Mouse (Mus musculus): ENCODE measurements at regions not wholly inside any gene's neighbourhood (a gene's known extent, or its start where the extent isn't known, plus 50 kb on each side); places are given as distances from the start of the nearest gene placed in this dataset.
A peak's percentile ranks its signal among the peaks of the same experiment; 100 is the strongest.

DNA sequence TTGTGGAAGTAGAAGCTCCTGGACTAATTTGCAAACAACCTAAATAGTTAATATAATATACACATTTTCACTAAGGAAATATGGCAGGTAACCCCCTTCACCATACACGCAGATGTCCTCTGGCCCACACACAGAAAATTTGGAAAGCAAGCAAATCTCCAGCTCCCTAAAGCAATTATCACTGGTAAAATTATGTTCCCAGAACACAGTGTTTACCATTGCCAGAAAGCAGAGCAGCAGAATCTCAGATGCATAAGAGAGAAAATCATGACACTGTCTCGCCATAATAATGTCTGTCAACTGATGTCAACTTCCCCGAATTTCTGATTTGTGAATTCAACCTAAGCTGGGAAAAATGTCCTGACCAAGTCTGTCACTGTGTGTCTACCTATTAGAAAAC lies 999.1 kb downstream of the Gsdmc2 start:
- ATAC-seq (ENCODE audit: low read depth), result no peak

DNA sequence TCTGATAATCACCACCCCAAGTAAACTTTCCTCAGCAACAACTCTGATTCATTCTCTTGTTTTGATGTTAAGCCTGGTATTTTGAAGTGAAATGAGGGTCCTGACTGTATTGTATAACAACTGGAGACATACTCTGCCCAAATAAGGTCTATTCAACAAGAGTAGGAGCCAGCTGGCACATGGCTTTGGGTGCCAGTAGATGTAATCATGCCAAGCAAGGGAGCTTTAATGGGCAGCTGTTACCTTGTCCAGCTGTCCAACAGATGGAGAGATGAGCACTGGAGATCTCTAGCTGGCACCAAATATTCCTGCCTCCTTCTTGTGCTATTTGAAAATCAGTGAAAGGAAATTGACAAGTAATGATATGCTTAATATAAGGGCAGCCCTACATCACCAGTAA lies 1019.4 kb downstream of the Gsdmc2 start:
- Histone ChIP-seq H3K27me3 (replicated peaks; ENCODE audit: control insufficient read depth, insufficient read depth, low read length) (no peaks in the 10 kb centered on the region), H3K36me3 (ENCODE audit: control insufficient read depth, insufficient read depth, low read length) (no peaks in the 10 kb centered on the region), H3K27ac (replicated peaks; ENCODE audit: low read depth, low read length) (no peak overlapping the region), H3K9ac (ENCODE audit: low read depth, low read length) (no peak overlapping the region), H3K4me1 (ENCODE audit: control insufficient read depth, insufficient read depth, low read length) (no peaks in the 10 kb centered on the region), H3K4me3 (ENCODE audit: low read depth, low read length) (no peak overlapping the region), H3K4me2 (ENCODE audit: low read depth, low read length) (no peak overlapping the region), H3K9me3 (ENCODE audit: control insufficient read depth, low read length) (no peaks in the 10 kb centered on the region)
- peak; percentile 35 for DNase-seq (ENCODE audit: low spot score)
- no peak for ATAC-seq (ENCODE audit: low read depth)

More for the DNA sequence above, 999.1 kb downstream of the Gsdmc2 start:
- 69% methylated on average over 3 of the region's 3 CpGs for WGBS
- H3K4me1 ChIP-seq (ENCODE audit: control insufficient read depth, insufficient read depth, low read length), result no peaks in the 10 kb centered on the region
- no peak overlapping the region for H3K4me2 ChIP-seq (ENCODE audit: low read depth, low read length)
- DNase-seq (ENCODE audit: low spot score), result no peak
- no peaks in the 10 kb centered on the region for H3K9me3 ChIP-seq (ENCODE audit: control insufficient read depth, low read length)
- H3K9ac ChIP-seq (ENCODE audit: low read depth, low read length), result no peak overlapping the region
- no peaks in the 10 kb centered on the region for H3K27me3 ChIP-seq (replicated peaks; ENCODE audit: control insufficient read depth, insufficient read depth, low read length)
- H3K27ac ChIP-seq (replicated peaks; ENCODE audit: low read depth, low read length), result no peak overlapping the region
- no peak overlapping the region for H3K4me3 ChIP-seq (ENCODE audit: low read depth, low read length)
- no peaks in the 10 kb centered on the region for H3K36me3 ChIP-seq (ENCODE audit: control insufficient read depth, insufficient read depth, low read length)

DNA sequence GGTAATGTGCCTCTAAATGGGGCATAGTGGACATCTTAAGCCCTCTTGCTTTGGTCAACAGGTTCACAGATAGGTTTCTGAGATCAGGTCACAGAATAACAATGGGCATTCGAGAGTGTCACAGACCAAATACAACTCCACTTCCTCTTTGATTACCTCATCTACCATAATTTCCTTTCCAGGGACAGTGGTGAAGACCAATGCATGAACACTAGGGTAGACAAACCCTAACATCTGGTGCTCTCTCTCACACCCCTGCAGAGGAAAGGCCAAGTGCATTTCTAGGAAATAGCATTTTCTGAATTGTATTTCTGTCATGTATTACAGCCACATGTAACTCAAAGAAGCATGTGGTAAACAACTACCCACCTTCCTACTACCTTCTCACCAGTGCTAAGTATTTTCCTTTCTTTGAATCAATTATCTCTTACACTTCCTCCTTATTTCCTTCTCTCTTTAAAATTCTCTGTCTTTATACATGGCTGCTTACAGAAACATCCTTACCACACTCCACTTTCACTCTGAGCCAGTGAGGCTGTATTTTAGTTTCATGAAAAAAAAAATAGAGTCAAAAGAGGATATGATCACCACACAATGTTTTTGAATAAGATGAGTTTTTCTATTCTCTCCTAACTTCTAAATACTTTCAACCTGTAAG lies 1021.0 kb downstream of the Gsdmc2 start:
- H3K4me2 ChIP-seq (ENCODE audit: low read depth, low read length), result no peak overlapping the region

DNA sequence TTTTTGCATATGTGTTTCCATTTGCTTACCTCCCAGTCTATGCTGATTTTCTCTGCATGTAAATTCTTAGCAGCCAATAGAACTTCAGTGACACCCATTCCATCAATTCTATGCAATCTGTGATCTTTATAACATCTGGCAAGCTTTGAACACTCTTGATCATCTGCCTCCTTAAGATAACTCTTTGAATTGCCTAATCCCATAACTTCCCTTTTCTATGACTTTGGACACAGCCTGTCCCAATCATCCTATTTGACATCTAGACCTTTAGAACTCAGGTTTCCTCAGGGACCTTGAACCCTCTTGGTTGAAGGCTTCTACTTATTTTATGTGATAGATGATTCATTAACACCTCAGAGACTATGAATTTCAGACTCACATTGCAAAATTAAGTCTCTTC lies 1022.7 kb downstream of the Gsdmc2 start:
- H3K36me3 ChIP-seq (ENCODE audit: control insufficient read depth, insufficient read depth, low read length), result no peaks in the 10 kb centered on the region
- no peak for ATAC-seq (ENCODE audit: low read depth)
- H3K4me2 ChIP-seq (ENCODE audit: low read depth, low read length), result no peak overlapping the region
- H3K9me3 ChIP-seq (ENCODE audit: control insufficient read depth, low read length), result no peaks in the 10 kb centered on the region
- H3K4me3 ChIP-seq (ENCODE audit: low read depth, low read length), result no peak overlapping the region
- DNase-seq (ENCODE audit: low spot score), result no peak
- H3K27me3 ChIP-seq (replicated peaks; ENCODE audit: control insufficient read depth, insufficient read depth, low read length), result no peaks in the 10 kb centered on the region
- no peaks in the 10 kb centered on the region for H3K4me1 ChIP-seq (ENCODE audit: control insufficient read depth, insufficient read depth, low read length)
- H3K9ac ChIP-seq (ENCODE audit: low read depth, low read length), result no peak overlapping the region
- H3K27ac ChIP-seq (replicated peaks; ENCODE audit: low read depth, low read length), result no peak overlapping the region

More for the DNA sequence above, 1021.0 kb downstream of the Gsdmc2 start:
- no peaks in the 10 kb centered on the region for H3K27me3 ChIP-seq (replicated peaks; ENCODE audit: control insufficient read depth, insufficient read depth, low read length)
- H3K9me3 ChIP-seq (ENCODE audit: control insufficient read depth, low read length), result no peaks in the 10 kb centered on the region
- no peaks in the 10 kb centered on the region for H3K4me1 ChIP-seq (ENCODE audit: control insufficient read depth, insufficient read depth, low read length)
- H3K4me3 ChIP-seq (ENCODE audit: low read depth, low read length), result no peak overlapping the region
- DNase-seq (ENCODE audit: low spot score) (no peak), ATAC-seq (ENCODE audit: low read depth) (no peak)
- no peak overlapping the region for H3K27ac ChIP-seq (replicated peaks; ENCODE audit: low read depth, low read length)
- 76% methylated on average over 1 of the region's 1 CpGs for WGBS
- H3K36me3 ChIP-seq (ENCODE audit: control insufficient read depth, insufficient read depth, low read length), result no peaks in the 10 kb centered on the region
- no peak overlapping the region for H3K9ac ChIP-seq (ENCODE audit: low read depth, low read length)

DNA sequence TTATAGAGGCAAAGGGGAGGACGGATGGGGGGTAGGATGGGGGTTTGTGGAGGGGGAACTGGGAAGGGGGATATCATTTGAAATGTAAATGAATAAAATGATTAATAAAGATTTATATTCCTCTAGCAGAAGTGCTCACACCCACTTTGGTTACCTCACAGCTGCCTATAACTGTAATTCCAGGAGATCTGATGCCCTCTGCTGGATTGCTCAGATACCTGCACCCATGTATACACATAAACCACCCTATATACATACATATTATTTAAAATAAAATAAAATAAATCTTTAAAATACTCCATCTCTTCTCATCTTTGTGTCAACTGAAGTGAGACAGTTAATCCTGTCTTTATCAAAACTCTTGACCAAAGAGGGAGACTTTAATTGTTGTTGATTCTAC lies 1031.9 kb downstream of the Gsdmc2 start:
- 83% methylated on average over 1 of the region's 1 CpGs for WGBS
- DNase-seq (ENCODE audit: low spot score), result no peak
- Histone ChIP-seq H3K4me2 (ENCODE audit: low read depth, low read length) (no peak overlapping the region), H3K9me3 (ENCODE audit: control insufficient read depth, low read length) (no peaks in the 10 kb centered on the region), H3K4me1 (ENCODE audit: control insufficient read depth, insufficient read depth, low read length) (no peaks in the 10 kb centered on the region), H3K4me3 (ENCODE audit: low read depth, low read length) (no peak overlapping the region), H3K9ac (ENCODE audit: low read depth, low read length) (no peak overlapping the region), H3K27me3 (replicated peaks; ENCODE audit: control insufficient read depth, insufficient read depth, low read length) (no peaks in the 10 kb centered on the region), H3K27ac (replicated peaks; ENCODE audit: low read depth, low read length) (no peak overlapping the region), H3K36me3 (ENCODE audit: control insufficient read depth, insufficient read depth, low read length) (no peaks in the 10 kb centered on the region)
- no peak for ATAC-seq (ENCODE audit: low read depth)

DNA sequence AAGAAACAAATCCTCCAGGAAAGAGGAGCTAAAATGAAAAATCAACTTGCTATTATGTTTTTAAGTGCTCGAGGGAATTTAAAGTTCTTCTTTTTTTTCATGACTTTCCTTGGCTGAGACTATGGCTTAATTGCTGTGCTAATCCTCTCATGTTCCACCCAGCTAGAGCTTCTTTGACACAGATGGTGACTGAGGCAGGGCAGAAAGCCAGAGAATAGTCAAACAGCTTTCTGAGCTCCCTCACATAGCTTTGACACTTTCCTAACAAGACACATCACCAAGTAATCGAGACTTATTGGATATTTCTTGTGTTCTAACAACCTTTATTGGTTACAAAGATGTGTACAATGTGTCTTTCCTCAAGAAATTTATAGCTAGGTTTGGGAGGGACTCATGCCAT lies 1033.0 kb downstream of the Gsdmc2 start:
- ATAC-seq (ENCODE audit: low read depth), result no peak
- no peak overlapping the region for H3K27ac ChIP-seq (replicated peaks; ENCODE audit: low read depth, low read length)
- H3K27me3 ChIP-seq (replicated peaks; ENCODE audit: control insufficient read depth, insufficient read depth, low read length), result no peaks in the 10 kb centered on the region
- no peaks in the 10 kb centered on the region for H3K36me3 ChIP-seq (ENCODE audit: control insufficient read depth, insufficient read depth, low read length)
- DNase-seq (ENCODE audit: low spot score), result peak; percentile 69
- no peaks in the 10 kb centered on the region for H3K4me1 ChIP-seq (ENCODE audit: control insufficient read depth, insufficient read depth, low read length)
- 54% methylated on average over 2 of the region's 2 CpGs for WGBS
- H3K9ac ChIP-seq (ENCODE audit: low read depth, low read length), result no peak overlapping the region
- no peak overlapping the region for H3K4me3 ChIP-seq (ENCODE audit: low read depth, low read length)
- no peak overlapping the region for H3K4me2 ChIP-seq (ENCODE audit: low read depth, low read length)
- no peaks in the 10 kb centered on the region for H3K9me3 ChIP-seq (ENCODE audit: control insufficient read depth, low read length)

DNA sequence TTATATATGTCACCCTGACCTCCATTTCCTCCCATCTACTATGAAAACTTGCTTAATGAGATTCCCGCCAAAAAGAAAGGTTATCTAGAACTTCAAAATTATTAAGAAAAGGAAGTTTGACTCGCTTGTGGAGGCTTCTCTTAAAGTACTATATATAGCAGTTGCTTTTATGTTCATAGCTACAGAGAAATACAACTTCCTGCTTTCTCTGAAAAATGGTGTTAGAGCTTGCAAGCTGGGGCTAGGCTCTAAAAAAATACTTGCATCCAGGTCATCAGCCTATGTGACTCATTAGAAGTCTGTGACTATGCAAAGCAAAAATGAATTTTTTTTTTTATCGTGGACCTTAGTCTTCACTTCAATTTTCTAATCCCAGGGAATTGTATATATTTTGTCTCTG lies 1035.7 kb downstream of the Gsdmc2 start:
- Histone ChIP-seq H3K4me3 (ENCODE audit: low read depth, low read length) (no peak overlapping the region), H3K9ac (ENCODE audit: low read depth, low read length) (no peak overlapping the region), H3K4me2 (ENCODE audit: low read depth, low read length) (no peak overlapping the region), H3K36me3 (ENCODE audit: control insufficient read depth, insufficient read depth, low read length) (no peaks in the 10 kb centered on the region), H3K27me3 (replicated peaks; ENCODE audit: control insufficient read depth, insufficient read depth, low read length) (no peaks in the 10 kb centered on the region), H3K4me1 (ENCODE audit: control insufficient read depth, insufficient read depth, low read length) (no peaks in the 10 kb centered on the region), H3K27ac (replicated peaks; ENCODE audit: low read depth, low read length) (no peak overlapping the region), H3K9me3 (ENCODE audit: control insufficient read depth, low read length) (no peaks in the 10 kb centered on the region)
- DNase-seq (ENCODE audit: low spot score), result no peak
- WGBS, result 89% methylated on average over 3 of the region's 3 CpGs
- ATAC-seq (ENCODE audit: low read depth), result no peak

DNA sequence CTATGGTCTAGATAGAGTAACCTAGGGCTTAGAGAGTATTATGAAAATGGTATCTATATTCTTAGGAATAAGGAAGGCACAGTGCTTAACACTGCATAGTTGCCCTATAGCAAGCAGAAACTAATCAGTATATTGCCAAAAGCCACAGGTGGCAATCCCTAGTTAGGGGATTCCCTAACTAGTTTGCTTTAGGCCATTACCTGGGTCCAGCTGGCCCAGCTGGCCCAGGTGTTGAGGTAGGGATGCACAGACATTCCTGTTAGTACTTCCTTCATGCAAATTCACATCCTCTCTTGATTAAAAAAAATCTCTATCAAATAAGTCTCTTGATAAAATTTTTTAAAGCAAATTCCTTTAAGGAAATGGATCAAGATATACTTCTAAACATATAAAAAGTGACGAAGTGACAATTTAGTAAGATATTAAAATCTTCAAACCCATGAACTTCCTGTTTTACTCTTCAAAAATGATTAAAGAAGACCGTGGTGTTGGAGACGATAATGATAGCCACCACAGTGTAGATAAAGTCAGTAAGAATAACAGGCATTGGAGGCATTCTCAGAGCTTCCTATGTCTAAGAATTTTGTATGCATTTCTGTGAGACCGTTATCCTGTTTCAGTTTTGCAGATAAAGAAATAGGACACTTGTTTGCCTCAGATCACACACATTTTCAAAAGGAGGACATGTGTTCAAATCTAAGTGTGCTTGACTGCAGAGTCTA lies 1036.7 kb downstream of the Gsdmc2 start:
- Histone ChIP-seq H3K36me3 (ENCODE audit: control insufficient read depth, insufficient read depth, low read length) (no peaks in the 10 kb centered on the region), H3K9ac (ENCODE audit: low read depth, low read length) (no peak overlapping the region), H3K27me3 (replicated peaks; ENCODE audit: control insufficient read depth, insufficient read depth, low read length) (no peaks in the 10 kb centered on the region), H3K4me3 (ENCODE audit: low read depth, low read length) (no peak overlapping the region), H3K4me2 (ENCODE audit: low read depth, low read length) (no peak overlapping the region), H3K4me1 (ENCODE audit: control insufficient read depth, insufficient read depth, low read length) (no peaks in the 10 kb centered on the region), H3K9me3 (ENCODE audit: control insufficient read depth, low read length) (no peaks in the 10 kb centered on the region), H3K27ac (replicated peaks; ENCODE audit: low read depth, low read length) (no peak overlapping the region)
- DNase-seq (ENCODE audit: low spot score) (no peak), ATAC-seq (ENCODE audit: low read depth) (no peak)
- 89% methylated on average over 4 of the region's 4 CpGs for WGBS

DNA sequence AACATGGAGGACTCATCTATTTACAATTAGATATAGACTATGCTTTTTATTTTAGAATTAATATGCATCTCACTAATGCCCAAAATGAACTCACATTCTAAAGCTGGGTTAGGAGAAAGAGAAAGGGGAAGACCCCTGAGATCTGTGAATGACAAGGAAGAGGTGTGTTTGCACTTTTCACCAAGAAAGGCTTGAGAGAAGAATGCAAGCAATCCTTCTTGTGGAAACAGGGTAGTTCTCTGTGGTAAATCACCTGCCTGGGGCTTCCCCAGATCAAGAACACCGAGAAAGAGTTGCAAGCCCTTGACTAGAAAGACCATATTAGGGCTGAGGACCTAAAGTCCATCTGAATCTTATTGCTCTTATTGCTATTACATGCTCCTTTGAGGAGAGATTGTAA lies 1037.6 kb downstream of the Gsdmc2 start:
- Histone ChIP-seq H3K27me3 (replicated peaks; ENCODE audit: control insufficient read depth, insufficient read depth, low read length) (no peaks in the 10 kb centered on the region), H3K36me3 (ENCODE audit: control insufficient read depth, insufficient read depth, low read length) (no peaks in the 10 kb centered on the region), H3K4me2 (ENCODE audit: low read depth, low read length) (no peak overlapping the region), H3K9me3 (ENCODE audit: control insufficient read depth, low read length) (no peaks in the 10 kb centered on the region), H3K4me1 (ENCODE audit: control insufficient read depth, insufficient read depth, low read length) (no peaks in the 10 kb centered on the region), H3K9ac (ENCODE audit: low read depth, low read length) (no peak overlapping the region), H3K4me3 (ENCODE audit: low read depth, low read length) (no peak overlapping the region), H3K27ac (replicated peaks; ENCODE audit: low read depth, low read length) (no peak overlapping the region)
- ATAC-seq (ENCODE audit: low read depth) (no peak), DNase-seq (ENCODE audit: low spot score) (no peak)
- 62% methylated on average over 1 of the region's 1 CpGs for WGBS
